Mouse (Mus musculus) spleen, postnatal 10 days (tissue): Measurements from ENCODE around the gene Enthd1.
A peak's percentile ranks its signal among the peaks of the same experiment; 100 is the strongest.
"Not testable (repeated sequence)": the region's sequence is repeated elsewhere in the genome, so short reads cannot be mapped to it uniquely, and the experiment has no call there.

Experiments
- DNase-seq, 2 experiments: peaks; one replicate each; pipeline ENCODE4 v3.0.0; 2021 to 2022; ENCODE audit warnings: low spot score in 2 of 2

Gene Enthd1

GRCm38 (mm10) chr15:80565106-80565665 is at the start of gene Enthd1:
Enthd1 (minus strand) TSS chr15:80565156.
- no peak for DNase-seq

DNA sequence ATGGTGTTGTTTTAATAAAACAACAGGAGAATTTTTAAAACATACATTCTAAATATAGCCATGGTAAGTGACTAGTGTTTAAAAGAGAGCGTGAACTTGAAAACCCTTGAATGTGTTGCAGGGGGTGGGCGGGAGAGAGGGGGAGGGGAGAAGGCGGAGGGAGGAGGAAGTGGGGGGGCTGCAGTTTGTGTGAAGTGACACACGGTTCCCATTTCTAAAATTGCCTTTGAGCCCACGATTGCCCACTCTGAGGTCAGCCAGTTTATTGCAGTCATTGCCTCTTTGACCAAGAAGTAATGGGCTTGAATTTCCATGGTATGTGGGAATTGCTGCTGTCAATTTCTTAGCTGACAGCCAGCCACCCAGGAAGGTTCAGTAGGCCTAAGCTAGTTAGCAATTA is 48.9 kb upstream of the Enthd1 start:
- DNase-seq = no peak

- no peak for DNase-seq
Observed at GRCm38 (mm10) chr15:80611478-80611877, 46.5 kb upstream of the Enthd1 start.

DNA sequence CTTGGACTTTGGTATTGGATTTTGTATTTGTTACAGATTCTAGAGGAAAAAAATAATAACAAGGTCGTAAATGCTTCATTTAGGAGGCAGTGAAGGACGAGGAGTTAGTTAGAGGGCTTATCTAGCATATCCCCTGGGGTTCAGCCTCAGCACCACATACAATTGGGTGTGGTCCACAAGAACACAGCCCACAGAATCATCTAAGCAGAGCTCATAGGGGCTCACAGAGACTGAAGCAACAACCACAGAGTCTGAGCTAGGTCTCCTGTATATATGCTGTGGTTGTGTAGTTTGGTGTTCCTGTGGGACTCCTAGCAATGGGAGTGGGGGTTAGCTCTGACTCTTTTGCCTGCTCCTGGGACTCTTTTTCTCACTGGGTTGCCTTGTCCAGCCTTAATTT is 45.4 kb upstream of the Enthd1 start:
- no peak for DNase-seq

GRCm38 (mm10) chr15:80607970-80608369 is 43.0 kb upstream of the Enthd1 start:
- DNase-seq = no peak

- no peak for DNase-seq
Observed at GRCm38 (mm10) chr15:80604026-80604425, 39.1 kb upstream of the Enthd1 start.

DNA sequence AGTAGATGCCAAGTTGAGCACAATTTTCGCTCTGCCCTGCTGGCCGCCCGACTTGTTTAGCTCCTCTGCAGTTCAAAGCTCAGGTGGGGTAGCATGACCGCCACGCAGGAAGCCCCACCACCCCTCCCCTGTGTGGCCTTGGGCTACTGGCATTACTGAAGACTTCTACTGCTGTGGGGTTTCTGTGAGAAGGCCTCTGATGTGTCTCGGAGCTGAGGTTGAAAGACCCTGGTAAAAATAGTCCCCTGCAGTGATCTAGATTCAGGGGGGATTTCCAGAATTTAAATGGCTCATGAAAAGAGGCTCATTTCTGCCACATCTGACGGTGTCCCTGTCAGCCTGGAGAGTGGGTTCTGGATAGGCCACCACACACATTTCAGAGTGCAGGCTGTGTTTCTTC is 37.5 kb upstream of the Enthd1 start:
- no peak for DNase-seq

DNA sequence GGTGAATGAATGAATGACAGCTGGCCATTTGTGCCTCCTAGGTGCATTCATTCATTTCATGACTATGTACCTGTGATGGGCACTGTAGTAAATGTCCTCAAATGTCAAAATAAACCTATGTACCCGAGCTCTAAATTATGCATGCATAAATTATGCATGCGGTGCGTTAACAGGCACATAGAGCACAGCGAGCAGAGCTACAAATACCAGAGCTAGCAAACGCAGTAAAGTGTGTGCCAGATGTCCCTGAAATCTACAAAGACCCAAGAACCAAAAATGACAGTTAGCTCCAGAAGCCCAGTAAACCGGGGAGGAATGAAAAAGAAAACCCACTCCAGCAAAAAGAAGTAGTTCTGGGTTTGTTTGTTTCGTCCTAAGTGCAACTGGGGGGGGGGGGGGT is 36.5 kb upstream of the Enthd1 start:
- DNase-seq = no peak

GRCm38 (mm10) chr15:80599843-80600242 is 34.9 kb upstream of the Enthd1 start:
- no peak for DNase-seq

DNA sequence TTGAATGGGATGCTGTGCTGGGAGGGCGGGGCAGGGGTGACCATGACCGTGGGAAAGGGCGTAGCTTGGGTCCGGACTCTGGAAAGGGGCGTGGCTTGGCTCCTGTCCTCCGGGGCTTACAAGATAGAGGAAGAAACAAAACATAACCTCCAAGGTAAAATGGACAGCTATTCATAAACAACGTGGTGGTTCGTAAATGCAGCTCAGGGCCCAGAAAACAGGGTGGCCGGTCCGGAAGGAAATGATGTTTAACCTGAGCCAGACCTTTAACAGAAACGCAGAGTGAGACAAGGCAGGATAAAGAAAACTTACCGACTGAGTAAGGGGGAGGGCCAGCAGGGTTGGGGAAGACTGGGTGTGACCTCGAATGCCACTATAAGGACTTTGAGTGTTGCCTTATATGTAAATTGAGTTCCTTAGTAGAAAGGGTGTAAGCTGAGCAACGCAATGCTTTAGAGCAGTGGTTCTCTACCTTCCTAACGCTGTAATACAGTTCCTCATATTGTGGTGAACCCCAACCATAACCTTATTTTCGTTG is 34.3 kb upstream of the Enthd1 start:
- peak; percentile 57 to 85 for DNase-seq

DNA sequence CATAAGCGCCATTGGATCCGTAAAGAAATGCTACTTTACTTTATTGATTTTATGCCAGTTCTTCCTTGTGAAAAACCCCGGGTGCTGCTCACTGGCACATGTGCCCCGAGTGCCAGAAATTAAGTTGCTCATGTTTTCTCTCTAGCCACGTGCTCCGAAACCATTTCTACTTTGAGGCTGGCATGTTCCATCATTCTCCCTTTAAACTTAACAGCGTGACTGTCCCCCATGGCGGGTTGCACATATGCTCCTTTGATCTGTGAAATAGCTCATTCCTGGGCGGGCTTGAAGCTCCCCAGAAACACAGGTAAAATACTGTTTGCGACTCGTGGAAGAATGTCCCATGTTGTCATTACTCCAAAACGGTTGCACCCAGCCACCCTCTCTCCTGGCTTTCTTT is 33.8 kb upstream of the Enthd1 start:
- no peak for DNase-seq

DNA sequence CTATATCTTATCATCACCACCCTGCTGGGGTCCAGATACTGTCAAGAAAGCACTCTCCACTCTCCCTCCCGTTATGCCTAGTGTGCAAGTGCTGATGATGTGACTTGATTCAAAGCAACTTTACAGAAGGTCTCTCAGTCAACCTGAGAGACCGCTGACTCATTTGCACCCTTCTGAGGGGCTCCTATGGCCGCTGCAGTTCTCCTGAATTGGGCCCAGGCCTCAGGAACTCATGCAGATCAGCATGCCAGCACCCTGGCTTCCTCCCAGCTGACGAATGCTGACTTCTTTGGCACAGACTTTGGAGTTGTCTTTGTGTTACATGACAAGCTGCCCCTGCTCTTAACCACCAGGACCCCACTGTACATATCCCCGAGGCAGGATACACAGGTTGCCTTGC is 28.9 kb upstream of the Enthd1 start:
- DNase-seq = no peak

DNA sequence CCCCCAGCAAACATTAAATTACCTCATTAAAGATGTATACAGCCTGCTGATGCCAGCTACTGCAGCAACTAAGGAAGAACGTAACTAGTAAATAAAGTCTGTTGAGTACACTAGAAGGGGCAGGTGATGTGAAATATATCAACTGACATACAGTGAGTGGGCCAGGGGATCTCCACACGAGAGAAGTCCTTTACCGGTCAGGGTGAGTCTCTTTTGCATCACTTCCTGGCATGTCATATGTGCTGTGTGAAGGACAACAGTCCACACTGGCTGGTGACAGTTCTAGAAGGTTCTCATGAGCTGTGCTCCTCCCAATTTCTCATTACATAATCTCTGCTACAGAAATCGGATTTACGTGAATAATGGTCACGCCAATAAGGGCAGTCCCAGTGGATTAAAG is 27.8 kb upstream of the Enthd1 start:
- no peak for DNase-seq

- DNase-seq = no peak
Observed at GRCm38 (mm10) chr15:80590641-80591040, 25.7 kb upstream of the Enthd1 start.

GRCm38 (mm10) chr15:80586296-80586695 is 21.3 kb upstream of the Enthd1 start:
- DNase-seq = no peak

DNA sequence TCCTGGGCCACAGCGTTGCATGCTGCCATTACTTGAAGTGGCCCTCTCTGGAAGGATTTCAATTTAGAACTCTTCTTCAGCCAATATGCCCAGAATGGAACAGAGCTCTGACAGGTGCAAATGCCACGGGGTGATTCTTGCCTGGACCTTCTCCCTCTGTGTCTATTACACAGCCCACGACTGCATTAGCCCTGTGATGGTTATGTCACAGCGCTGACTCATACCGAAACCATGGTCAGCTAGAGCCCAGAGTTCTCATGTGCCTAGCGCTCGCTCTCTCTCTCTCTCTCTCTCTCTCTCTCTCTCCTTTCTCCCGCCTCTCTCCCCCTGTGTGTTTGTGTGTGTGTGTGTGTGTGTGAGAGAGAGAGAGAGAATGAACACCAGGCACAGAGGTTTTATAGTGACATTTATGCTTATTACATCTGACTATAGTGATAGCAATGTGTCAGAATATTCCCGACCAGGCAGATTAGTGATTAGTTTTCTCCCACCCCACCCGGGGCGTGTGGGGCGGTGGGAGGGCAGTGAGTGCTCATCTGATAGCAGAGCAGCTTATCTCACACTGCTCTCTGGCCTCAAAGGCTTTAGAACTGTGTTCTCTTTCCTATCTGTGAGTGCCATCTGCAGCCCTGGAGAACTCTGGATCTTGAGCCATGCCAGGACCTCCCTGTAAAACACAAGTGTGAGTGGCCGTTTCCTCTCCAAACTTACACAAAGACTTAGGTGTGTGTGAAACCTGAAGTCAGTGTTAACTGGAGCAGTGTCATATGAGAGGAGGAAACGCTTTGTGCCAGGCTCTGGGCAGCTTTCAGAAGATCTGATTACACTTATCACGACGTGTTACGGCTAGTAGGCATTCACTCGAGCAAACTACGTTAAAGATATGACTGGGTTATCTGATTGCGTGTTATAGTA is 17.9 kb upstream of the Enthd1 start:
- DNase-seq = no peak

DNA sequence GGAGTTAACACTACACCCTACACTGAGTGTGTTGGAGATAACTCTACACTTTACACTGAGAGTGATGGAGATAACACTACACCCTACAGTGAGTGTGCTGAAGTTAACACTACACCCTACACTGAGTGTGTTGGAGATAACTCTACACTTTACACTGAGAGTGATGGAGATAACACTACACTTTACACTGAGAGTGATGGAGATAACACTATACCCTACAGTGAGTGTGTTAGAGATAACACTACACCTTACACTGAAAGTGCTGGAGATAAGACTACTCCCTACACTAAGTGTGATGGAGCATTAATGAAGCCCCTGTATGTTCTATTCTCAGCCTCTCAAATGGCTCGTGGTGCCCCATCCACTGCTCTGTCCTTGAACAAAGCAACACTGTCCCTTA is 15.6 kb upstream of the Enthd1 start:
- DNase-seq = not testable (repeated sequence)

- no peak for DNase-seq
Observed at GRCm38 (mm10) chr15:80579121-80579520, 14.2 kb upstream of the Enthd1 start.

DNA sequence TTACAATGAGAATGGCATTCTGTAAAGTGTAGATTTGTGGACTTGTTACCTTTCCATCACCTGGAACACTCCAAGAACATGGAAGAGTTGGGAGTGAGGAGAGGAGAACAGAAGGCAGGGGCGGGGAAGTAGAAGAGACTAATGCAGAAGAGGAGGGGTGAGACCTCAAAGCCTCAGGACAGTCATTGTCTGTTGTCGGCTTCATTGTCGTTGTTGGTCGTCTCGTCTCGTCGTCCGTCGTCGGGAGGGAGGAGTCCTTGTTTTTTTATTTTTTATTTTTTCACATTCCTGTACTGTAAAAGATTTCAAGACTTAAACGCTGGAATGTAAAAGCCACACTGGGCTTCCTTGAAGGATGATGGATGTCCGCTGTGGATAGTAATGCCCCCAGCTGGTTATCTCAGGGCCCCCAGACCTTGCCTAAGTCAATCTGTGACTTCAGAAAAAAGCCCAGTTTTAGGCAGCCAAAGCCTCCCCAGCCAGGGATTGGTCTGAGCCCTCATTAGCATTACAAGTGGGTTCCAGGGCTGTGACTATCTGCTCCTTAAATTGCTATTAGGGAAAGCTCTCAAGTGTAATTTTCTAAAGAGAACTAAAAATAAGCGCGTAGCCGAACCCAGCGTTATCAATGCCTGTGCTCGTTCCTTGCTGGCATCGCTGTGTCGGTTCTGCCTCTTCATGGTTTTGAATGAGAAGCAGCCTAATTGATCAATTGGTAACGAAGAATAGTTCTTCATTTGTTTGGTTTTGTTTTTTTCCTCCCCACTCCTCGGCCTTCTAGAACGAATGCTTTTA is 12.4 kb upstream of the Enthd1 start:
- DNase-seq = no peak

DNA sequence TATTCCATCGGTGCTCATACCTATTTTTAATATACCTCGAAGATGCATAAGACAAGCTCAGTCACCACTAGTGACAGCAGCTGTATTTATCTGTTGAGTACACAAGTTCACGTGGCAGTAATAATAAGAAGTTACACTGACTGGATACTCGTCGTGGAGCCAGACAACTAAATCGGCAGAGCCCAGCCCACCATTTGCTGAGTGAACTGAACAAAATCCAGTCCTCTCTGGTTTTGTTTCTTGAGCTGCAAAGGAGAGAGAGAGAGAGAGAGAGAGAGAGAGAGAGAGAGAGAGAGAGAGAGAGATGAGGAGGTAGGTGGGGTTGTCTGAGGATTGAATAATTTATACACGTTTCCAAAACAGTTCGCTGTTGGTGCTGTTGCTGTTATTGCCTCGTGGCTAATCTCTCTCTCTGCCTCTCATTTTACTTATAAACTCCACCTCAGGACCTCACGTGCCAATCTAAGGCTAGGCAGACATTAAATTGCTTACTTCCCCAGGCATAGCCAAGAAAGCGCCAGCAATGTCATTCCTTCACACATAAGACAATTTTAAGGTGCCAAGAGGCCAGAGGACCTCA is 11.5 kb upstream of the Enthd1 start:
- no peak for DNase-seq

- no peak for DNase-seq
Observed at GRCm38 (mm10) chr15:80575817-80576370, 10.9 kb upstream of the Enthd1 start.
